Mouse (Mus musculus) kidney, adult 10 weeks (tissue): ENCODE results near the gene Chsy1. TPM values are rescaled to one million over a fixed set of nuclear protein-coding genes. Genes with fewer than 3 reads are reported as not detected.

Experiments
- polyA plus RNA-seq: library from polyadenylated mRNA; stranded (reverse); fragments of 350-450 nt; fragmentation: Illumina TruSeq; extraction: RNeasy Lipid Tissue Mini Kit (QIAGEN cat#74804); gene quantifications from one replicate; pipeline ENCODE4 v1.2.3, GENCODE M21; 2014; ENCODE audit warnings: low read depth, low replicate concordance

Gene Chsy1
- polyA plus RNA-seq = 7.9 TPM

GRCm38 (mm10) chr7:66108961-66109854 is at the start of gene Chsy1:
Gene Chsy1, plus strand, starts transcription at chr7:66109515.

GRCm38 (mm10) chr7:66079364-66080230 is 29.7 kb upstream of the Chsy1 start, which contains the start of gene Selenos:
Gene Selenos, plus strand, starts transcription at chr7:66079649.

Other genes starting within 250 kb of the Chsy1 start
- 7.5 TPM for gene Pcsk6, start 247.8 kb upstream of the Chsy1 start, polyA plus RNA-seq
- not detected for gene Gm45213, start 65.9 kb upstream of the Chsy1 start, polyA plus RNA-seq
- gene Snrpa1, start 50.5 kb upstream of the Chsy1 start, polyA plus RNA-seq = 36.2 TPM
- 103 TPM for gene Selenos, start 29.9 kb upstream of the Chsy1 start, polyA plus RNA-seq